Mouse (Mus musculus) right cerebral cortex, postnatal 4 days (tissue): ENCODE measurements at regions not wholly inside any gene's neighbourhood (a gene's known extent, or its start where the extent isn't known, plus 50 kb on each side); places are given as distances from the start of the nearest gene placed in this dataset.
"Not testable (repeated sequence)": the region's sequence is repeated elsewhere in the genome, so short reads cannot be mapped to it uniquely, and the experiment has no call there.

Experiments used
- DNase-seq: peaks from one replicate; pipeline ENCODE4 v3.0.0-alpha.2; 2022

DNA sequence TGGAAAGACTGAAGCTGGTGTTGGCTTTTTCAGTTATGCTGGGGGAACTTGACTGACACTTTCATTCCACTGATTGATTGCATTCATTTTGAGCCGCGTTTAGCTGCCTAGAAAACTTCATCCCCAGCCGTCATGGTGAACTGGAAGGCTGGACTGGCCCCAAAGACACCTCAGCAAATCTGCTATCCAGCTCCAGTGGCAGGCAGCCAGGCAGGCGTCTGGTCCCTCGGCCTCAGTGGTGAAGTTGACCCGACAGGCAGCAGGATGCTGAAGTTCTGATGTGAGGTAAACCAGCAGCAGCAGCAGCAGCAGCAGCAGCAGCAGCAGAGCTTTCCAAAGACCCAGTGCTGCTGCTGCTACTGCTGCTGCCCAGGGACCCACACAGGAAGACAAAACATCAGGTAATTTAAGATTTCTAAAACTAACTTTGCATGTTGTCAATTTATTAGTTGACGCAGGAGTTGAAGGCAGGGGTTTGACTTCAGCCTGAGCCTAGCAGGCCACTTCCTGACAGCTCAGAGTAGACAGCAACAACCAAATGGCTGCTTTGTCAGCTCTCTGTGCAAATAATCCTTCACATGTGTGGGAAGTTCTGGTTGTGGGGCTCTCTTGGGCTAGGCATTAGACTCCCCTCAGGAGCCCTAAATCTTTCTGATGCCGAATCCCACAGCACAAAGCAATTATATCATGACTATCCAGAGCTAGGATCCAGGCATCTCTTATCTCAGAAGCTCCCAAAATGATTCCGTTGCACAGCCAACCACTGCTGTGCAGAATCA is 200.4 kb upstream of the Nhs start:
- peak; percentile 2 for DNase-seq

DNA sequence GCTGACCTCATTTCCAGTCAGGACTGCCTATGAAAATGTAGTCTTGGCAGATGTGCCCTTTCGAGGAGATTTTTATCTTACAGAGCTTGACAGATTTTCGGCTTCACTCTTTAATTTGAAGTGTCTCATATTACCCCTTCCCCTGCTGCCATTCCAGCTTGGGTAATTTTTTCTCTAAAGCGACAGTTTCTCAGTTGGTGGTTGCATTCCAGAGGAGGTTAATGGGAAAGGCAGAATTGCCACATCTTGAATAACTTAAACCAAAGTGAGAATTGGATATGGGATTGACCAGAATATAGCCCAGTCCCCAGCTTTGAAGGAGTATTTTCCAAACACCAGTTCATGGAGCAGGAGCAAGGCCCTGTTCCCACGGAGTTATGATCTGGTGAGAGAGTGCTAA is 188.8 kb upstream of the Nhs start:
- no peak for DNase-seq

DNA sequence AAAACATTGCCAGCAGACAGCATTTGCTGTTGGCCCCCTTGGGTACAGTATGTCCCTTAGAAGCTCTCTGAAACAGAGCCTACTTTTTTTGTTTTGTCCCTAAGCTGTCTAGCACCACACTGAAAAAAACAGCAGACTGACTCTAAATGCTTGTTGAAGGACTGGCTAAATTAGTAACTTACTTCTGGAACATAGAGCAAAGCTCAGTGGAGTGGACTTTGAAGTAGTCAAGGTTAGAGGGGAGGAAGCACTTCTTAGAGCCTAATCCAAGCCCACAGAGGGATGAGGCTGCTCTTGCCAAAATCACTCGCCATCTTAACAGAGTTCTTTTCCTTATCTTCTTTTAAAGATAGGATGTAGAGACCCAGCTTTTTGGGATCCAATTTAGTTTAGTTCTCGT is 188.4 kb upstream of the Nhs start:
- no peak for DNase-seq

DNA sequence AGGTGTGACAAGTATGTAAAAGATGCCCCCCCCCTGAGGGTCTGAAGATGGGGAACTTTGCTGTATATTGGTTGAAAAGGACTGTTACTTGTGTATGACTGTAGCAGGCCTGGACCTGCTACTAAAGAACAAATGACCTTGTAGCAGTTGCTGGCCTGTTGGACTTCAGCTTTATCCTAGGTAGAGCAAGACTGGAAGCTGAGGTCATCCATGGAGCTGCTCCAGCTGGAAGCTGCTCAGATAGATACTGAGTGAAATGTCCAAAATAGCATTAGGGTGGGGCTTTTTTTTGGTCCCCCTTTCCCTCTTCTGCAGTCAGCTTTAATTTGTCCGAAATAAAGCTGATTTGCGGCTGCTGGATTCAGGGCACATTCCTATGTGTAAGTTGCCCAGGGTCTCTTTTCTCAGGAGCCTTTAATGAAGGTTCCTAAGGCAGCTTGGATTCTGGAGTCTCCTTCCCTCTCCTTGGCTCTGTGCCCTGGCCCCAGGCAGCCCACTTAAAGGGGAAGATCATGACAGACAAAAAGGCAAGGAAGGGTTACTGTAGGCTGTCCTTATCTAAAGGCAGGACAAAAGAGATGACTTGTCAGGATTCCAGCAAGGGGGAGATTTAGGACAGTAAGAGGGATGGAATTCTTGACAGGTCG is 186.1 kb upstream of the Nhs start:
- peak; percentile 2 for DNase-seq

DNA sequence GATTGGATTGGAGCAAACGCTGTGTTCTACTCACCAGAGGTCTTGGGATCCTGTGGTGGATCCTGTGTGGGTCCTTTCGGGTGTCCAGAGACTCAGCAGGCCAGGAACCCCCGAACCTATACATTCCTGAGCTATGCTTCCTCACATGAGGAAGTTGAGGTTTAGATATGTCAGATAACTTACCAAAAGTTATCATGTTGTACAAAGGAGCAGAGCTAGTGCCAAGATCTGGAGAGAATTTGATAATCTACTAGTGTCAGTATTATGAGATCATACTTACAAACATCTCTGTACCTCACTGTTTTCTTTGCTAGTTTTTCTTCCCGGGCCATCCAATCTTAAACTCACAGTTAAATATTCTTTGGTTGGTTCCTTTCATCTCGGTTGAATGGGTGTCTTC is 172.6 kb upstream of the Nhs start:
- DNase-seq: no peak

DNA sequence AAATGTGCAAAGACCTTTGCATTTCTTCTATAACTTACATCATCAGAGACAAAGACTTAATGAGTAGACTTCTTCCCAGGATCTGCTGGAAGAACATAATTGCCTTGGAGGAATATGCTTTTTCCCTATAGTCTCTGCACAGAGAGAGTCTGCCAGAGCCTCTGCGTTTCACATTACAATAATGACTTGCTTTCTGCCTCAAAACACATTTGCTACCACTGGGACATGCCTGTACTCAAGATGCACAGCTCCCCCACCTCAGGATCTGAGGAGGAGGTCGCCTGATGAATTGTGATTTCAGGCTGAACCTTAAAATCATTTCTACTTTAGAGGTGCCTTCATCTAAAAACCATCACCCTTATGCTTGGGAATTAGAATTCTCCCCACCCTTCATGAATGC is 148.1 kb upstream of the Nhs start:
- DNase-seq: no peak

DNA sequence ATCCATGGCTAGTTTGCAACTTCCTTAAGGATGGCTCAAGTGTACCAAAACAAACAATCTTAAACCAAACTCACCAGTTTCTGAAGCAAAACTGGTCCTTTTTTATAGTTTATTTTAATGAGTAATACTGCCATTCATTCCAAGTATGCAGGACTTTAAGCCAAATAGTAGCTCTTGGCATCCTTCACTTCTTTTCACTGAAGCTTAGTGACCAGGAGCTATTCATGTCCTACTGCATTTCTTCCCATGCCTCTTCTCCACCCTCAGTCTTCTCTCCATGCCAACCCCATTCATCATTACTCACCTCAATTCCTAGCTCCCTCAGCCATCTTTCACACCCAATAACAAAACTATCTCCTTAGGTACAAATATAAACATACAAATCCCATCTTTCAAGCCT is 144.6 kb upstream of the Nhs start:
- DNase-seq: no peak

DNA sequence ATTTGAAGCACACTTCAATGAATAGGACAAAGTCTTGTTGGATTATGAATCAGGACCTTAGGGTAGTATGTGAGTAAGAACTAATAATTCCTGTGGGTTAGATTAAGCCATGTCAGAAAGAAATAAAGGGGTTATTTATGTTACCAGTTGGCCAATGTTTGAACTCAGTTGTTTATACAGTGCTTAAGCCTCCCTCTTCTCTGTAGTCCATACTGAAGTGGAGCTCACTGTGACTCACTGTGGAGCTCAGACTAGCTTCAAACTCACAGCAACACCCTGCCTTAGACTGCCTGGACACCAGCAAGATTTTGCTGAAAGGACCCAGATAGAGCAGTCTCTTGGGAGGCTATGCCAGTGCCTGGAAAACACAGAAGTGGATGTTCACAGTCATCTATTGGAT is 143.3 kb upstream of the Nhs start:
- no peak for DNase-seq

DNA sequence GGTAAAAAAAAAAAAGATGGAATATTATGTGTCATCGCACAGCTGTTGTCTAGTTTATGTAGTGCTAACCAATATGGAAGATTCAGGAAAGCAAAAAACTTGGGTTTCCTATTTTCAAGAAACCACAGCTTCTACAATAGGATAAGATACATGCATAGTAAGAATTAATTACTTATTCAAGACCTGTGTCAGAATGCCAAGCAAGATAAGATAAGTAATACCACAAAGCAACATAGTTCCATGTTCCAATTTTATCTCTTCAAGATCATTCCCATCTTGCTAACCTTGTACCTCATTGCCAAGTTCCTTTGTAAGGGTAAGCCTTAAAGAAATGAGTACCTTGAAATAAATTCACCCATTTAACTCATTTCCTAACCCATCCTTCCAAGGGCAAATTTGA is 131.7 kb upstream of the Nhs start:
- no peak for DNase-seq

DNA sequence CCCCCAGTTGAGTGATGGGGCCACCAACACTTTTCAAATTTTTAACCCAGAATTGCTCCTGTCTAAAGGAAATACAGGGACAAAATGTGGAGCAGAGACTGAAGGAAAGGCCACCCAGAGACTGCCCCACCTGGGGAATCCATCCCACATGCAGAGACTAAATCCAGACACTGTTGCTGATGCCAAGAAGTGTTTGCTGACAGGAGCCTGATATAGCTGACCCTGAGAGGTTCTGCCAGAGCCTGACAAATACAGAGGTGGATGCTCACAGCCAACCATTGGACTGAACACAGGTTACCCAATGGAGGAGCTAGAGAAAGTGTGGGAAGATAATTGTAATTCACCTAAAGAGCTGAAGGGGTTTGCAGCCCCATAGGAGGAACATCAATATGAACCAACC is 126.6 kb upstream of the Nhs start:
- not testable (repeated sequence) for DNase-seq

DNA sequence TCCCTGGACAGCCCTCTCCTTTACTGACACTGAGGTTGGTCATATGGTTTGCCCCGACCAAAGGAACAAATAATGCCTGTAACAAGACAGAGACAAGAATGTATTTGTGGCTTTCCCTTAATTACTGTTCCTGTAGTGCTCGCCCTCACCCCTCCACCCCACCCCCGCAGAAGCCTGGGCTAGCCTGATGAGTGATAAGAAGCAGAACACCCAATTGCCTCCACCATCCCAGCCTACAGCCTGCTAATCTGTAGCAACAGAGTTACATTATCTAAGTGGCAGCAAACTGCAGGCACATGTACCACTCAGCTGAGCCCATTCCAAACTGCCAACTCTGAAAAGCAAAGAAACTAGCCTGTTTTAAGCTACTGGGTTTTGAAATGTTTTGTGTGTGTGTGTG is 124.7 kb upstream of the Nhs start:
- no peak for DNase-seq

DNA sequence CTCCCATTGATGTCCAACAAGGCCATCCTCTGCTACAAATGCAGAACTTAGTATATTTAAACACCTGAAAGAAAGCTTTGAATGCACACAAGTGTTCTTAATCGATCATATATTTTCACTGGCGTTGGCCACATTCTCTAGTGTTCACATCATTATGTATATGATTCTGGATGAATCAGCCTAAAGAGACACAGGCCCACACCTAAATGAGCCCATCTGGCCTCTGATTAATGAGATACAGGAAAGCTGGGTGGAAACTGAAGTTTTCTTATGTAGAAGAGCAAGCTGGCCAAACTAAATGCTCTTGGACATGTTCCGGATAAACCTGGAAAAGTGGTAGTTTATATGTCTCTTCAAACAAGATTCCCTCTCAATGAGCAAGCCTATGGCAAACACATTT is 123.2 kb upstream of the Nhs start:
- DNase-seq: no peak

DNA sequence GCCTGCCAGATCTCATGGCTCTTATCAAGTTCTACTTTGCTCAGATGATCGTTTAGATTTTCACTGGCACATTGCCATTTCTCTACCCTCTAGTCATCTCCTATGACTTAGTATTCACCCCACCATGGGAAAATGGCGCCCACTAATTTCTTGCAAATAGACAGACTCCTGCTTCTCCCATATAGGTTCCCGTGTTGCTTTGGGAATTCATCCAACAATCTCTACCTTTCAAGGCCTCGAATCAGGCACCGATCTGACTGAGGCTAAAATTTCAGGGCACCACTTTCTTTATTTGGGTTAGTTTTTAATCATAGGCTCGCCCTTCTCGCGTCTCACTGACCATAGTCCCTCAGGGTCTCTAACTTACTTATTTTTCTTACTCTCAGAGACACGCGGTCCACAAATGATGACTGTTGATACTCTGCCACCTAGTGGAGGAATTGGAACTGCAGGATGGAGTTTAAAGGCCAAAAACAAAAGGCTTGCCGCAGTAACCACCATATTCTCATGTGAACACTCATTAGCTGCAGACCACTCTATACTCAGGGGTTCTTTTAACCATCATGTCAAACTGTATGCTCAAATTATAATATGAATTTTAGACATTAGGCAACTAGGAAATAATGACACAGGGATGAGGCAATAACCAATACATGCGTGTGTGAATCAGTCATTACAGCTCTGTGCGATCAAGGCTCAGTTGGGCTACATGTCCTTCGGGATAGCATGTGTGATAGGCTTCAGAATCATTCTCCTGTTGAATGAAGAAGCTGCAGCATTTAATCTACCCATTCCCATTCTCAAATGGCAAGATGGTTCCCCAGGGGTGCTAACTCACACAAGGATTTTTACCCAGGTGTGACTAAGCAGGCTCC is 119.5 kb upstream of the Nhs start:
- DNase-seq: peak; percentile 56

DNA sequence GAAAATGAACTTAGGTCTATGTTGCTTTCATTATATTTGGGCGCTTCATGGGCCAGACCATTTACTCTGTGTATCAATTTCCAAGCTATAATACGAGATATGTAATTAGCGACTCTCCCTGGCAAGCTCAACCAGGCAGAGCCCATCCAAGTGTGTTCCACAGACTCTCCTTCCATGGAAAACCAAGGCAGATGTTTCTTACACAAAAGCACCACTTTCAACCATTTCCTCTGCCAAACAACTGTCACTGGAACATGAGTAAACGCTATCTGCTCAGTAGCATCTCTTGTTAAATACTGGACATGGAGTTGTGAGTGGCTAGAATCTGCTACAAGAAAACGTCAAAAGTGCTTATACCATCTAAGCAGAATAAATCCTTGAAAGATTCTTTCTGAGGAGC is 115.1 kb upstream of the Nhs start:
- DNase-seq: no peak

DNA sequence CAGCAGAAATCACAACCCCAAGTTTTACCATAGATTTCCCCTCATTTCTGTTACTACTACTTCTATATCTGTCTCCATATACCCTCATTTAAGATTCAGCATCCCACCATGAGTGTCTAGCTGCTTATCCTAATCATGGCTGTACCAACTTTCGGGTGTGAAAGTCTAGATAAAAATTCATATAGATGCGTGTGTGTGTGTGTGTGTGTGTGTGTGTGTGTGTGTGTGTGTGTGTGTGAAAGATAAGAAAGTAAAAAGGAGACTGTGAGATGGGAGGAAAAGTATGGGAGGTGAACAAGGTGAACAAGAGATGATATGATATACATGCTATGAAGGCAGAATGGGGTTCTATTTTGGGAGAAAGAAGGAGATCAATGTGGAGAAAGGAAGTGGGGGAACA is 111.7 kb upstream of the Nhs start:
- no peak for DNase-seq

DNA sequence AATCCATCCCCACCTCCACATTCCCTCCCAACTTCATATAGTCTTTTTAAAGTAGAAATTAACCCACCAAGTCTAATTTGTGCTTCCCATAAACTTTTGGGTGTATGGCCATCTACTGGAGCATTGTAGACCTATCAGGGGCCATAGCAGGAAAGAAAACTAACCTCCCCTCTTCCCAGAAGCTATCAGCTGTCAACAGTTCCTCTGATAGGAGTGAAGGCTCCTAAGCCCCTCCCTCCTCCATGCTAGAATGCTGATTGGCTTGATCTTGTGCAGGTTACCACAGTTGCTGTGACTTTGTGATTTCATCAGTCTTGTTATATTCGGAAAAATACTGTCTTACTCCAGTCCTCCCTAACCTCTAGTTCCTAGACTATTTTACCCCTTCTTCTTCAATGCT is 109.4 kb upstream of the Nhs start:
- DNase-seq: no peak

DNA sequence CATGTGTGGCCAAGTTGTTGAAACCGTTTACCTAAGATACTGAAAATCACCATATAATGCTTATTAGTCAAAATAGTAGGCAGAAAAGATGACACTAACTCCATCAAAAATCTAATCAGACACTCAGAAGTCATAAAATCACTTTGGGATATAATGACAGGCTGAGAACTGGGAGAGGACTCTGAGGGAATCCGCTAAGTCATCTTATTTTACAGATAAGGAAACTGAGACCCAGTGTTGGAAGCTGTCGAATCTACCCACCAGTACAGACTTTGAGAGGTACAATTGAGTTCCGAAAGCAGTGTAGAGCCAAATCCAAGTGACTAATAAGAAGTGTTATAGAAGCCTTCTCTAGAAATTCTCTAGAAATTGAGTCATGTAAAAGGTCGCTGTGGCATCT is 108.6 kb upstream of the Nhs start:
- DNase-seq: no peak

DNA sequence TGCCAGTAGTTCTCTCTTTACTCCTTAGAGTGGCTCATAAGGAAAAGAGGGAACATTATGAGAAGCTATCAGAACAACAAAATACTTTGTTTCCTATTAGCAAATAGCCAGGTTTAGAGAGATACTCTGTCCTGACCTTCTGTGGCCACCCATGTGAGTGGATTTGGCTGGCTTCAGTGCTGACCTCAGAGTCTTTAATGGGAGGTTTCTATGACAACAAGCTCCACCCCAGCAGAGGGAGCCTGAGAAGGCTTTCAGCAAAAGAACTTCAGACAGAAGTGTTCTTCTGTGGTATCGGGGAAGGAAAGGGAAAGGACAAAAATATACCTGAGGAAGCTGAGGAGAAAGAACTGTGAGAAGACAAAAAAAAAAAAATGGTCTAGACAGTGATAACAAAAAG is 108.1 kb upstream of the Nhs start:
- DNase-seq: no peak

DNA sequence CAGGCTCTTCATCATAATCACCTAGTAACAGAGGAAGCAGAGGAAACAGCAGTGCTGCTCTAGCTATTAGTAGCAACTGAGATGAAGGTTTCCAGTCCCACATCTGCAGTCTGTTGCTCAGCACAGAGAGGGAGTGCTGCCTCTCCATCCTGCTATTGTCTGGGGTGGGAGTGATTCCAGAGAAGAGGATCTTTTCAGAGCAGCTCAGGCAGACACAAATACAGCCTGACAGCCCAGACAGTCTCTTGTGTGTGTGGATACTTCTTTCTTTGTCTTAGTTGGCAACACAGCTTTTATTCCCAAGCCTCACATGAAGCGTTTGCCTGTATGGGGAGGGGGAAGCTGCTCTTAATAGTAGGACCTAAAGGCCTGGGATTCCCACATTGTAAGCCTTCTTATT is 107.2 kb upstream of the Nhs start:
- no peak for DNase-seq

DNA sequence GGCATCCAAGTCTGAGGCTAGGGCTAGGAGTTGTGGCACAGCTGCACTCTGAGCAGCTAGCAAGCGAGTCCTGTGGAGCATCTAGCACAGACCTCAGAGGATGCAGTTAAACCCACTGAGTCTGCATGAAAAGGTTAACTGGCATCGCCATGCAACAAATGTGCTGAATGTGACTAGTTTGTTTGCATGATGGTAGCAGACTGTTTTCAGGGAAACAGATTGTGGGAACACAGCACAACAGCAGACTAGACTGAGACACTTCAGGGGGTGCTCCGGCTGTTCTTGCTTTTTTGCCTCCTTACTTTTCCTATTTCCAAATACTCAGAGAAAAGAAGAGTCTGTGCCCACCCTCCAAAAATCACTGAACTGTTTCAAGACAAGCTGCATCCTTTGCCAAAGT is 97.9 kb upstream of the Nhs start:
- no peak for DNase-seq

DNA sequence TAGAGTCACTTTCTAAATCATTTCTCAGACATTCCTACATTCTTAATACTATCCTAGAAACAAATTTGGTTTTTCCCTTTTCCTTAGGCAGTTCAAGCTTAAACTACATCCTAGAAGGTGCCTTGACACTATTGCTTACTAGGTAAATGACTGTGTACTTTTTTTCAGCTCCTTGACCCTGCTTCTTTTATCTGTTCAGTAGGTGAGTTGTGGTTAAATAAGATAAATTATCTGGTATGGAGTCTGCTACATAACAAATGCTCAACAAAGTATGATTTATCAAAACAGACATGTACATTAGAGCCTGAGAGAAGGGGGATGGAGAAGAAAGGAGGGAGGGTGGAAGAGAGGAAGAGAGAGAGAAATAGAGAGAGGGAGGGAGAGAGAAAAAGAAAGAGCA is 96.3 kb upstream of the Nhs start:
- no peak for DNase-seq

DNA sequence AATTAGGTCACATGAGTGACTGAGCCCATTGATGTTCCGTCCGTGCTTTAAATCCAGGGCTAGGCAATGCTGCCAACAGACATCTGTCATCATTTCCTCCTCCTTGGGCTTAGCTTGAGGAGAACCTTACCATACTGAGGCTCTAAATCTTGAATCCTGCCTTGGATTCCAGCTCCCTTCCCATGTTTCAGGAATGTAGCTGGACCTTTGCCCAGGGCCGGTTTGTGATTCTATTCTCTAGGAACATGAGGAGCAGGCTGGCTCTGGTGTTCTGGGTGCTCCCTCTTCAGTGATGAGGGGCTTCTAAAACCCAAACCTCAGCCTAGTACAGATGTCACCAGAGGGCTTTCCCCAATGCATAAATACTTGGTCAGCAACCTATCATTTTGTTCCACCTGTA is 81.8 kb upstream of the Nhs start:
- DNase-seq: no peak

DNA sequence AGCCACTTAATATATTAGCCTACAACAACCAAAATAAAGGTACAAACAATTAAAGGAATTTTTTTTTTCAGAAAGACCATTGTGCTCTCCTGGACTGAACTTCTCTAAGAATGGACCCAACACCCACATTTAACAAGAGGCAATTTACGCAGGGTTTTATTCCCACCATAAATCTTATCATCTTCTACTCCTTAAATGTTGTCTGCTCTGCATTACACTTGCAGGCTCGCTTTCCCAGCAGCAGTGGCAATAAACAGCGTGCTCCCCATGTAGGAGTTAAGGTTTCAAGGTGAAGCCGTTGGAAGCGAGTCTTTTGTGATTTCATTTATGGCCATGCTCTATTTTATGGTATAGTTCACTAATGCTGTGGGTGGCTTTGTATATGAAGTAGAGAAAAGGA is 76.0 kb upstream of the Nhs start:
- DNase-seq: no peak

DNA sequence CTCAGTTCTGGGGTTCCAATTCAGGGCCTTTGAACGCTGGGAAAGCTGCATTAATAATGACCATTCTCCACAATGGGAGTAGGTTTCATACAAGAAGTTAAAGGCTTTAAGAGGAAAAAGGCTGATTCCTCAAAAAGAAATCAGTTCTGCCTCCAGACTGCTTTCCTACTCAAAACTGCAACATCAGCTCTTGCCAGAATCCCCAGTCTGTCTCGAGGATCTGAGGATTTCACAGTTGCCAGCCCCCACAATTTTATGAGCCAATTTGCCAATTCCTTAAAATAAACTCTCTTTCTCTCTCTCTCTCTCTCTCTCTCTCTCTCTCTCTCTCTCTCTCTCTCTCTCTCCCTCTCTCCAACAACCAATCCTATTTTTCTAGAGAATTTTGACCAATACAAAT is 51.3 kb upstream of the Nhs start:
- no peak for DNase-seq
